Mouse (Mus musculus): ENCODE results near the gene Timm29.

Gene Timm29

DNA sequence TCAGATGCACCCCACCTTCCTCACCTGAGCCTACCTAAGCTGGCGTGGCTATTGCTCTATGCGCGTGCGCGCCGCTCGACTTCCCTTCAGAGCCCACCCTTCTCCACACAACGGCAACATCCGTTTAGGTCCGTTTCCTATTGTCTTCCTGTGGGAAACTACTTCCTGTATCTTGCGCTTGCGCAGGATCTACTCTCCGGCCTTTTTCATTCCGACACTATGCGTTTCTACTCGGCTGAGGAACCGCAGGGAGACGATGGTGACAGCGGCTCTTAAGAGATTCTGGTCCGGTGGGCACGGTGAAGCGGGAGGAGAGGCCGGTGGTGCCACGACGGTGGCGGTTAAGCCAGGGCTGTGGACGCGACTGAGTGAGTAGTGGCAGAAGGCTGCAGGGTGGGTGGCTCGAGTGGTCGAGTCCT, at the start of gene Timm29, which contains the start of gene Yipf2:
Gene Timm29 (plus strand): TSS at position 20 of the 419 bp plus-strand sequence.
Gene Yipf2 (minus strand): TSS at position 126 of the 419 bp plus-strand sequence.
- peak; percentile 79 to 83 for DNase-seq (ENCODE audit: low spot score in 2 of 2)

DNA sequence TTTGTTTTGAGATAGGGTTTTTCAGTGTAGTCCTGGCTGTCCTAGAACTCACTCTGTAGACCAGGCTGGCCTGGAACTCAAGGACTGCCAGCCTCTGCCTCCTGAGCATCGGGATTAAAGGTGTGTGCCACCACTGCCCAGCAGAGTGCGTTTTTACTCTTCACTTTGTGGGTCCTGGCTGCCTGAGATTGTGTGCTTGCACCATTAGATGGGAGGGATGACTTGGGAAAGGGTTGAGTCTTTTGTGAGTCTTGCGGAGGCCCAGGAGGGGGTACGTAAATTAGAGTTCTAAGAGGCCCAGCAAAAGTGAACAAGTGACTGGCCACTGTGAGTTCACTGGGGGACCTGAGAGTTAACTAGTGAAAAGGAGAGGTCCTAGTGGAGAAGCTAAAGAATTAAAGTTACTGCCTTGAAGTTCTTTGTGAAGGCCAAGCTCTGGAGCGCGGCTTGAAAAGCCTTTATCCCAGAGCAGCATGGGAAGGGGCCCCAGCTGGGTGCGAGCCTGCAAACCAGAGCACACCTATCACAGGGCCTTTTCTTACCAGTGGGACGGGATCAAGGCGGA, 47.1 kb upstream of the Timm29 start:
- peak in 1 of 2 experiments; percentile 14 for DNase-seq (ENCODE audit: low spot score in 2 of 2)

DNA sequence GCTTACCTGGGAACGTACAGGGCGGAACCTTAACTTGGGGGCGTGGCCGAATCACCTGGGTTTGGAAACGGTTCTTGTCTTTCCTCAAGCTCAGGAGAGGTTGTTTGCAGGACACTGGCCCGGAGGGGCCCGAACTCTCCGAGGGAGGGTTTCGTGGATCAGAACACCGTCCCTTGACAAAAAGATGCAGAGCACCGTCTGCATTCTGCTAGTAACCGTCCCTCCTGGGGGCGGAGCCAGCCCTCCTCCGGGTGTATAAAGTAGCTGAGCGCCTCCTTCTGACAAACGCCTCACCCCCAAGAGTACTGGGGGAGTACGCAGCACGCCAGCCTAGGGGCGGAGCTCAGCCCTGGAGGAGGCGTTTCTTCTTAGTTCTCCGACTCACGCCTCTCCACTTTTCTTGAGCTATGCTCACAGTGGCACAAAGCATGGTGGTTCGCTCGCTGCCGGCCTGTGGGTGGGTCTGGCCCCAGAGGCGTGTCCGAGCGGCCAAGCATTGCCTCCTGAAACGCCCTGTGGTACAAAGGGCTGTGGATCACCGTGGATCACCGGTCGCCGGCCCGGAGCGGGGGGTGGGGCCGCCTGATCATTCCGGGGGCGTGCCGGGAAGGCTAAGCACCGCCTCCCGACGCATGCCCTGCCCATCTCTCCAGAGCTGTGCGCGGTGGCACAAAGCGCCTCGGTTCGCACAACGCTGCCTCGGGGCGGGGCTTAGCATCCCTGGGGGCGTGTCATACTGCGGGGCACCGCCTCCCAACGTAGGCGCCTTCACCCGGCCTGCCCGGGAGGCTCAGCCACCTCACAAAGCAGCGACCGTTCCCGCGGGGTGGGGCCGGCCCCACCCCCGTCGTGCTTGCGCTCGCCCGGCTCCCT, 46.4 kb upstream of the Timm29 start:
- DNase-seq (ENCODE audit: low spot score in 2 of 2), result peak; percentile 99

DNA sequence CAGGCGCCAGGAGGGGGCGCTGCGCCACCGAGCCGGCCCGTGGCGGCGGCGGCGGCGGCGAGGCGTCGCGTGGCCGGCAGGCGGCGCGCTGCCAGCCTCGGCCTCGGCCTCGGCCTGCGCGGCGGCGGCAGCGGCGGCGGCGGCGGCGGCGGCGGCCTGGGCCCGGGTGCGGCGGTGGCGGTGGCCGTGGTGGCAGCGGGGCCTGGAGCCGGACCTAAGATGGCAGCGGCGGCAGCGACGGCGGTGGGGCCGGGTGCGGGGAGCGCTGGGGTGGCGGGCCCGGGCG, 45.8 kb upstream of the Timm29 start, which contains the start of gene Carm1:
Gene Carm1 (plus strand): TSS at position 106 of the 286 bp plus-strand sequence.
- peak in 1 of 2 experiments; percentile 56 for DNase-seq (ENCODE audit: low spot score in 2 of 2)

DNA sequence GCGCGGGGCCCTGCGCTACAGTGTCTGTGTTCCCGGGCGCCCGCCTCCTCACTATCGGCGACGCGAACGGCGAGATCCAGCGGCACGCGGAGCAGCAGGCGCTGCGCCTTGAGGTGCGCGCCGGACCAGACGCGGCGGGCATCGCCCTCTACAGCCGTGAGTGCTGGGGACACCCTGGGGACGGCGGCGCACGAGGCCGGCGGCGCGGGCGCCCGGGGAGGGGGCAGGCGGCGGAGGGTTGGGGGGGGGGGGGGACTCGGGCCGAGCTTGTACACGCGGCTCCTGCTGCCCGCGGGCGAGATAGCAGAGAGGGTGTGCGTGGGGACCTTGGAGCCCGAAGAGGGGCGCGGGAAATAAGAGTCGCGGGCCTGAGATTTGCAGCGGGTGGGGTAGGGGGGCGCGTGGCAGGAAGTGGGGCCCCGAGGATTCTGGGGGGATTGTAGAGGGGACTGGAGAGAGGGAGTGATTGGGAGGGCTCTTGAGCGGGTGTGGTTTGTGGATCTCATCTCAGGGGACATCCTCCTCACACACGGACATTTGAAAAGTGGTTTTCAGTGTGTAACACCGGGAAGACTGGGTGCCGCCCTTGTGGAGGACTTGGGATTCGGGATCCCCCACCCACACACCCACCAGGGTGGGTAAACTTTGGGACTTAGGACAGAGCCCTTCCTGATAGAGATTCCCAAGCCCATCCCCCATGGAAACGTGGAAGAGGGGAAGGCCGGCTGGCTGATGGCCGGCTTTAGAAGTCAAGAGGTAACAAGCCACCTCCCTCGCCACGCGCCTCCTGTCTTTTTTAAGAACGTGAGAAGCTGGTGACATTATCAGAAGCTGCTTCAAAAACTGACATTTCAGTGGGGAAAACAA, 45.2 kb upstream of the Timm29 start:
- DNase-seq (ENCODE audit: low spot score in 2 of 2), result peak; percentile 36 to 40

DNA sequence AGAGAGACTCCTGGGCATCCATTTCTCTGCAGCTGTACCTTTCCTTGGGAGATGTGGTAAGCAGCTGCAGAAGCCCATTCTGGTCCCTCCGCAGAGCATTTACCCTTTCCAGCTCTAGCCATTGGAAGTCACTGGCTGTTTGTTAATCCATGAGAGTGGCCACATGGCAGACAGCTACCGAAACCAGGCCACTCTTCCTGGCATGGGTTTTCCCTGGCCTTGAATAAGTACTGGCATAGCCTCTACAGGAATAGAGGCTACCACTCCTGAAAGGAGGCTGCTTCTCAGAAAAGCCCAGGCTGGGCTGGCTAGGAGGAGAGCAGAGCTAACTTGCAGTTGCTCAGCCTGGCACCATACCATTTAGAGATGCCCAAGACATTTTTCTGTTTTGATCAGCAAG, 41.5 kb upstream of the Timm29 start:
- DNase-seq (ENCODE audit: low spot score in 2 of 2), result no peak

DNA sequence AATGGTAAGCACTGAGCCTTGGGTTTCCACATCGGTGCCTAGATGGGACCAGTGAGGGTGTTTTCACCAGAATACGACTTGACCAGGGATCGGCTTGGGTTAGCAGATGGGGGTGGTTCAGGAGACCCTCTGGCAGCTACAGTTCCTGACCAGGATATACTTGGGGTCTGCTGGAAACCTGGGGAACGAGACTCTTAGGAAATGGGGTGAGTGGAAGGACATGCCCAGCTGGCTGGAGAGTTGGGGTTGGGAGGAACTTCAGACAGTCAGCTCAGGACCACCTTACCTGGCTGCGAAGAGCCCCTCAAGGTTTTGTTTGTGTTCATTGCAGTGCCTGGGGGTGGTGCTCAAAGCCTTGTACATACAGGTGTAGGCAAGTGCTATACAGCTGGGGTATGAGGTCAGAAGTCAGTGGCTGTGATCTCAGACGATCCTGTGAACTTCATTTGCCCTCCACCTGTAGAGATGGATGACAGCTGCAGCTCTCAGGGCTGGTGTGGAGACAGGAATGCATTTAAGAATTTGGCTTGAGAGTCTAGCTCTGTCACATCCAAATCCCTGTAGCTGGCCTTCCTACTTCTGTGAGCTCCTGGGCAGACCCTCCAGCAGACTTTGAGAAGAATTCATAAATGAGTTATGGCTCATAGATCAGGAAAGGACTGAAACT, 38.8 kb upstream of the Timm29 start:
- DNase-seq (ENCODE audit: low spot score in 2 of 2), result no peak

DNA sequence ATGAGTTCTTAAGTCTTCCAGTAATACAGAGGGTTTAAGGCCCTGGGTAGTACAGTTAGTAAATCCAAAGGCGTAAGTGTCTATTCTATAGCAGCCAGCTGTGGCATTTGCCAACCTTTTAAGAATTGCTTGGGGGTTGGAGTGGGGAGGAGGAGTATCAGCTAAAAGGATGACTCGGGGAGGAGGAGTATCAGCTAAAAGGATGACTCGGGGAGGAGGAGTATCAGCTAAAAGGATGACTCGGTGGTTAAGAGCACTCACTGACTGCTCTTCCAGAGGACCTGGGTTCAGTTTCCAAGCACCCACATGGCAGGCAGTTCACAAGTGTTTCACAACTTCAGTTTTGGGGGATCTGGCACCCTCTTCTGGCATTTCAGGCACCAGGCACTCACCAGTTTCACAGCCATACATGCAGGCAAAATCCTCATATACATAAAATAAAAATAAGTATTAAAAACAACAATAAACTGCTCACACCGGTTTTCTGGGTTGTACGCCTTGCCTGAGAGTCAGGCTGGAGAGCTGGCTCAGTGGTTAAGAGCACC, 37.3 kb upstream of the Timm29 start:
- no peak for DNase-seq (ENCODE audit: low spot score in 2 of 2)

DNA sequence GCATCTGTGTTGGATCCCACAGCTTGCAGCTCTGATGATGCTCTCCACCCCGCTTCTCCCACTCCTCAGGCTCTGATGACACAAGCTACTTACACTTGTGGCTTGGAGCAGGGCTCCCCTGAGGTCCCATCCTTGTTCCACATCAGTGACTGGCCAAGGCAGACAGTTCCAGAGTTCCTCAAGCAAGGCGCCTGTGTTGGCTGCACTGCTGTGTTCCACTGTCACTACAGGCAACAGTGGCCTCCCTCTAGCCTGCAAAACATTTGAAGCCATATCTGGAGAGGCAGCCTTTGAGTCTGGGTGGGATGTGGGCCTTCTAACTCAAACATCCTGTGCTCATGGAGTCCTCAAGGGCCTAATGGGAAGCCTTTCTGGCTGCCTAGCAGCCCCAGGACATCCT, 35.5 kb upstream of the Timm29 start:
- no peak for DNase-seq (ENCODE audit: low spot score in 2 of 2)

DNA sequence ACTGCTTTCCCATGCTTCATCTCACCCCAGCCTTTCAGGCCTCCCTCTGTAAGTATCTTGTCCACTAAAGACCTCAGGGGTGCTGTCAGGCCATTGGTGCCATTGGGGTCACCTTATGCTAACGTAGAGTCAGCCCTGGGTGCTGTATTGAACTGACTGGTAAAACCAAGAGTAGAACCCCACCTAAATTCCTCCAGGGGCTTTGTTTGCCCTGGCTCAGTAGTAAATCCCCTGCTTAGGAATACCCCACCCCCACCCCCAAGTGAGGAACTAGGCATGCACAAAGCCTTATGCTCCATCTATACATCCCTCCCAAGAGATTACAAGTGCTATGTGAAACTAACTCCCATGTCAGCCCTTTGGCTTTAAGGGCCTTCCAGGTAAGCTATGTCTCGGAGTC, 35.0 kb upstream of the Timm29 start:
- DNase-seq (ENCODE audit: low spot score in 2 of 2), result no peak

DNA sequence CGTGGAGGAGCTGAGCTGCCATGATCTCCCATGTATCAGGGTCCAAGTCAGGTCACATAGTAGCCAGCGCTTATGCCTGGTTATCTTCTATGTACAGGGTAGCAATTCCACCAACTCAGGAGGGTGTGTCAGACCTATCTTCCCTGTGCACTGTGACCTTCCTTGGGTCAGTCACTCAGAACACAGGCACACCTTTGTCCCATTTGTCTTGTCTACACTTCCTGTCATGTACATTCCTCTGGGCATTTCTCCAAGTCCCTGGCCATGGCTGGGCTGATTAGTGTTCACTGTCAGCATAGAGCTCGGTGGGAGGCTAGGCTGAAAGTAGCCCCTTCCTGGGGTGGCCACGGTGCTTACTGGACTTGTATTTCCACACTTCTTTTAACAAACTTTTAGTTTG, 34.2 kb upstream of the Timm29 start:
- no peak for DNase-seq (ENCODE audit: low spot score in 2 of 2)

DNA sequence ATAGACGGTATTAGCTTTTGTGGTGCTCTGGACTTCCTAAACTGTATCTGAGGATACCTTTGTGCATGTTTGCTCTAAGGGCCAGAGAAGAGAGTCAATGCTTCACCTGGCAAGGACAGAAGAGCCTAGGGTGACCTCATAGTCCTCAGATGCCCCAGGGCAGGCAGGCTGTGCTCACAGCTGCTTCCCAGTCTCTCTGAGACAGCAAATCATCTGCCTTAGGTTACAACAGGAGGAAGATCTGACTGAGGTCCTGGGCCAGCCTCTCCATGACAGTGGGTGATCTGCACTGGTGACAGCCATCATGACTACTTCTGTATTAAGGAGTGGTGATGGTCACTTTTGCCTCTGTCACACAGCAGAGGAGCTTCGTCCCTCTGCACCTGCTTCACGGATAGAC, 33.4 kb upstream of the Timm29 start:
- no peak for DNase-seq (ENCODE audit: low spot score in 2 of 2)

DNA sequence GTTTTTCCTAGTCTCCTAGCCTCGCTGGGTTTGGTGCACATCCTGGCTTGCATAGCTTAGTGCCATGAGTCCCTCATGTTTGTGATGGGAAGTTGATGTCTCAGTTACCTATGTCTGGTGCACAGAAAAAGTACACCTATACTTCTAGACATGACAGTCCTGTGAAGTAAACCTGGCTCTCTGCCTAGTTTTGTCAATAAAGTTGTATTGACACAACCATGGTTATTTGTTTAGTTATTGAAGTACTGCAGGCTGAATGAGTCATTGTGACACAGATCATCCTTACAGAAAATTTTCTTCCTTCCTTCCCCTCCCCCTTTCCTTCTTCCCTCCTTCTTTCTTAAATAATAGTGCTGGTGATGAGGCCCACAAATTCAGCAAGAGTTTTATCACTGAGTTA, 28.1 kb upstream of the Timm29 start:
- no peak for DNase-seq (ENCODE audit: low spot score in 2 of 2)

DNA sequence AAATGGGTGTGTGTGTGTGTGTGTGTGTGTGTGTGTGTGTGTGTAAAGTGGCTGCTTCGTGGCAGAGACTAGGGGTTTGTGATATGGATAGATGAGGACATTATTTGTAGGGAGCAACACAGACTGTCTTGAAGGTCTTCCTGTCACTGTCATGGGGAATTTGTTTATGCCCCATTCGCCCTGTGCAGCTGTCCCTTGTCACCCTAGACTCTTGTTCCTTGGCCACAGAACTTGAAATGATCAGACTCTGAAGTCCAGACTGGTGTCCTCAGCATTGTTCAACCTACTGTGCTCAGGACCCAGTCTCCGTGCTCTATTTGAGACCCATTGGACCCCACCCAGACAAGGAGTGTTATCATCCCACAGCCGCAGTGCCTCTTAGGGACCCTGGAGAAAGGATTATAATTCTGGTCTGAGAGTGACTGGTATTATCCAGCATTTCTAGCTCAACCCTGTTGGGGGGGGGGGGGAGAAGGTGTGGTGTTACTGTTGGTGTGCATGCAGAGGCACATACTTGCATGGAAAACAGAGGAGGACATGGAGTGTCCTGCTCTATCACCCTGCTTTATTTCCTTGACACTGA, 27.4 kb upstream of the Timm29 start:
- no peak for DNase-seq (ENCODE audit: low spot score in 2 of 2)

DNA sequence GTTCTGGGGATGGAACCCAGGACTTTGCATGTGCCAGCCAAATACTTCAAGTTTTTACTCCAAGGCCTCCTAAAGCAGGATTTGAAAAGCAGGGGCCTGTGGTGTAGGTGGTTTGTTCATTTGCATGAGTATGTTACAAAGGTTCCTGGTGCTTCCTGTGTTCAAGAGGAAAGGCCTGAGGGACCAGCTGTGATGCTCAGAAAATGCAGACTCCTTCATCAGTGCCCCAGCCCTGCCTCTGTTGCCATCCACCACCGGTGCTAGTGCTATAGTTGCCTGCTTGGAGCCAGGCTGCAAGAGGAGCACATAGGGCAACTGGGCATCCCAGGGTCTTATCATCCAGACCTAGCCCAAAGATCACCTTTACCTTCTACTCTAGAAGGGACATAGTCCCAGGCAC, 26.0 kb upstream of the Timm29 start:
- no peak for DNase-seq (ENCODE audit: low spot score in 2 of 2)

DNA sequence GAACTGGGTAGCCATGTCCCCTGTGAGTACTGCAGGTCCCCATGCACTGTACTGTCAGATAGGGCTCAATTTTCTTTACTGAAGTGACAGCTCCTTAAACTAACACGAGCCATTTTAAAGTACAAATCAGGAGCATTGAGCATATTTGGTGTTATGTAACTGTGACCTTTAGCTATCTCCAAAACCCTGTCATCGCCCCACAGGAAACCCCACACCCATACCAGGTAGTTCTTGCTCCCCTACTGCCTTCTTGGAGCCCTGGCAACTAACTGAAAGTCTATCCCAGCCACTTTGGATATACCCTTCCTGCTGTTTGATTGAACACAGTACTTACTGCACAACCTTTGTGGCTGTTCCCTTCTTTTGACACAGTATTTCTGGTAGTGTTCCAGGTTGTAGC, 25.5 kb upstream of the Timm29 start:
- no peak for DNase-seq (ENCODE audit: low spot score in 2 of 2)

DNA sequence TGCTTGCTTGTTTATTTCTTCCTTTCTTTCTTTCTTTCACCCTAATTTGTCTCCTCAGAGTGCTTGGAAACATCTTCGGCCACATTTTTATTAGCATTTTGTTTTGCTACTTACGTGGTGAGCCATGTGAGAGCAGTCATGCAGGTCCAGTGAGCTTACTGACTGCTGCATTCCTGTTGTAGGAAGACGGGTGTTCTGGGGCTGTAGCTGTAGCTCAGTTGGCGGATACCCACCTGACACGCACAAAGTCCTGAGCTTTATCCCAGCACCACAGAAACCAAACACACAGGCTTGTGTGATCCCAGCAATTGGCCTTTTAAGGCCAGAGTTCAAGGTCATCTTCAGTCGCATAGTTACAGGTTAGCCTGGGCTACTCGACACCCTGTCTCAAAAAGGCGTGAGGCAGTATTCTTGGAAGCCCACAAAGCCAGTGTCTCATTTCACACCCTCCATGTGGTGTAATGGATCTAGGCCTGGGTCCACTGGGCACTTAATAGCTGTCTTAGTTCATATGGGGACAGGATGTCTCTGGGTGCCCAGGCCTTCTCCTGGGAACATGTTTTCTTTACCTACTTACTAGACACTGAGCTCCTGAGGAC, 23.8 kb upstream of the Timm29 start:
- DNase-seq (ENCODE audit: low spot score in 2 of 2), result no peak

DNA sequence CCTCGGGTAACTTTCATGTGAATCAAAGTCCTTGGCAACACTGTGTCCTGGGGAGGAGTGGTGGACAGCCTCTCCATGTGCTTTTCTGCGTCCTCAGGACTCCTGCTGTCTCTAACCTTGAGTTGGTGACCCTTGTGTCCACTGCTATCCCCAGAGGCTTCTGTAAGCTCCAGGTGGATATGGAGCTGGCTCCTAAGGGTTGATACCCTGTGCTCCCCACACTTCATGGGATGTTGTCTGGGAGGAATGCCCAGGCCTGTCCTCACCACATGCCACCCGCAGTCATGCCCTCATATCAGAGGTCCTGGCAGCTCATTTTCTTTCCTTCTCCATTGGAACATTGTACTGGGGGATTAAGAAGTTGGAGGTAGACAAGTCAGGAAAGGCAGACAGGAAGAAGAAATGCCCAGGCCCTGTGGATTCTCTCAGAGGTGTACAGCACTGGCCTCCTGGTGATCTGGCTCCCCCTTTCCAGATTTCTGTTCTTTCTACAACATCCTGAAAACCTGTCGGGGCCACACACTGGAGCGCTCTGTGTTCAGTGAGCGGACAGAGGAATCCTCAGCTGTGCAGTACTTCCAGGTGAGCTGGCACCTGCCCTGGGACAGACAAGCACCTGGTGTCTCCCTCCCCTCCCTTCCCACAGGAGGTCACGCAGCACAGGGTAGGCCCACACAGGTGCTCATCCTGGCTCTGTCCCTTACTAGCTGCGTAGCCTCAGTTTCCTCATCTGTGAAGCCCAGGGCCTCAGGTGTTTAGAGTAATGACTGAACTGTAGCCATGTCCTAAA, 18.3 kb upstream of the Timm29 start:
- DNase-seq (ENCODE audit: low spot score in 2 of 2), result no peak

DNA sequence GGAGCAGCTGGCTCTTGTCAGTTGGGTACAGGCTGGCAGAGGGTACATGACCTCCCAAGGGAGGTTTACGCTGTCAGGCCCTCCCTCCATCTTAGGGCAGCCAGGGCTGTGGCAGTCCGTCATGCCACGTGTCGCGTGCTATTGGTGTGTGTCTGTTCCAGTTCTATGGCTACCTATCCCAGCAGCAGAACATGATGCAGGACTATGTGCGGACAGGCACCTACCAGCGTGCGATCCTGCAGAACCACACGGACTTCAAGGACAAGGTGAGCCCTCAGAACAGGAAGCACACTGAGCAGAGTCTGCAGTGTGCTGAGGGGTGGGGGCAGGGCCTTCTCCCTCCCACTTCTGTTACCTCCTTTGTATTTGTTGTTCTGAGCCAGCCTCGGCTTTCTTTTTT, 17.3 kb upstream of the Timm29 start:
- no peak for DNase-seq (ENCODE audit: low spot score in 2 of 2)

DNA sequence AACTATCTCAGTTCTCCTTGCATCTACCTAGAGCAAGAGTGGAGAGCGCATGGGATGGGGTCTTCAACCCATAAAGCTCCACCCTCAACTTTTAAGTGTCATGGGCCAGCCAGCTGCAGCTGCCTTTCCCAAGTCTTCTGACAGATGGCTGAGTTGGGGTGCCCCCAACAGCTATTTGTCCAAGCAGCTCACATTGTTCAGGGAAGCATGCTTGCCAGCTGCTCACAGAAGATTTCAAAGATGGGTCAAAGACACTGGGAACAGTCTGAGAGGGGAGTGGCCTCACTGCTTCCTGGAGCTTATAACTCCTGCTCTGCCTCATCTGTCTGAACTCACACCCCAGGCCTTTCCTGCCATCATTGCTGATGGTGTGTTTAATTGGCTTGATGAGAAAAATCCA, 16.2 kb upstream of the Timm29 start:
- DNase-seq (ENCODE audit: low spot score in 2 of 2), result no peak

All from urinary bladder, adult 18-20 months (tissue).